Comparison of ENCODE assay signal across 11 mouse cellular contexts in genomic region chr7:64579887-64580286, GRCm38 (mm10).
A peak's percentile ranks its signal among the peaks of the same experiment; 100 is the strongest.
DNase-seq lines count a peak whose midpoint lies in the region; ATAC-seq and TF ChIP-seq lines count a peak whose summit lies in the region.
"Had no signal": no experiment of that assay in that cellular context is flagged by ENCODE, and none has a peak within 500 bp of the region (broad histone marks: within the 10 kb centered on the region; RNA-seq: fewer than 3 reads in every experiment).

No protein-coding gene starts in this region.

- no peak for TF ChIP-seq CTCF in midbrain, postnatal 0 days (IDR thresholded peaks at IDR 0.05)

- H3K9ac ChIP-seq in forebrain, embryonic 13.5 days, result no peak overlapping the region
- no peak overlapping the region for H3K9ac ChIP-seq in hindbrain, embryonic 15.5 days
- H3K9ac ChIP-seq in midbrain, postnatal 0 days (replicated peaks; ENCODE audit: low read length, poor library complexity, severe bottlenecking), result no peak overlapping the region
- H3K9ac ChIP-seq in liver, embryonic 11.5 days (ENCODE audit: low read depth, low read length), result no peak overlapping the region
- H3K9ac ChIP-seq: lung, embryonic 15.5 days had no signal

- DNase-seq in forebrain, embryonic 10.5 days (ENCODE audit: extremely low spot score, low spot score), result no peak
- peak; percentile 42 for DNase-seq in midbrain, postnatal 0 days (ENCODE audit: low spot score)
- no peak for DNase-seq in liver, embryonic 11.5 days (ENCODE audit: low spot score)
- DNase-seq in adrenal gland, postnatal 25 days, result no peak
- DNase-seq: cerebellum, adult 11 months; gastrocnemius, postnatal 25 days had no signal

- H3K36me3 ChIP-seq in forebrain, embryonic 10.5 days (replicated peaks), result no peaks in the 10 kb centered on the region
- 0 out of 2 replicates have a peak, but pooled peaks cover 3% of the 10 kb centered on the region for H3K36me3 ChIP-seq in forebrain, embryonic 13.5 days (ENCODE audit: poor library complexity, severe bottlenecking)
- no peaks in the 10 kb centered on the region for H3K36me3 ChIP-seq in hindbrain, embryonic 15.5 days
- H3K36me3 ChIP-seq in midbrain, postnatal 0 days (ENCODE audit: insufficient read depth, low read length), result no peaks in the 10 kb centered on the region
- H3K36me3 ChIP-seq in liver, embryonic 11.5 days (ENCODE audit: control insufficient read depth, insufficient read depth, low read length), result no peaks in the 10 kb centered on the region
- H3K36me3 ChIP-seq: lung, embryonic 15.5 days had no signal

- no peak overlapping the region for H3K4me3 ChIP-seq in forebrain, embryonic 10.5 days
- H3K4me3 ChIP-seq in forebrain, embryonic 13.5 days, result no peak overlapping the region
- H3K4me3 ChIP-seq in hindbrain, embryonic 15.5 days, result no peak overlapping the region
- H3K4me3 ChIP-seq in midbrain, postnatal 0 days (ENCODE audit: low read depth, low read length), result no peak overlapping the region
- H3K4me3 ChIP-seq in liver, embryonic 11.5 days (ENCODE audit: low read depth, low read length), result no peak overlapping the region
- H3K4me3 ChIP-seq: lung, embryonic 15.5 days; megakaryocyte, embryonic 14.5 days had no signal

- WGBS in forebrain, embryonic 10.5 days, result 47% methylated on average over 4 of the region's 4 CpGs
- 16% methylated on average over 4 of the region's 4 CpGs for WGBS in forebrain, embryonic 13.5 days
- 18% methylated on average over 4 of the region's 4 CpGs for WGBS in hindbrain, embryonic 15.5 days
- 20% methylated on average over 4 of the region's 4 CpGs for WGBS in midbrain, postnatal 0 days
- 82% methylated on average over 4 of the region's 4 CpGs for WGBS in liver, embryonic 11.5 days

- peak; percentile 72 for ATAC-seq in forebrain, embryonic 13.5 days
- peak; percentile 49 for ATAC-seq in hindbrain, embryonic 15.5 days (ENCODE audit: low FRiP score, low read depth)
- ATAC-seq in midbrain, postnatal 0 days (ENCODE audit: low FRiP score), result no peak
- ATAC-seq in erythroid progenitor cell, adult 5-6 weeks (replicated peaks; ENCODE audit: low FRiP score, poor library complexity, severe bottlenecking), result no peak
- no peak for ATAC-seq in liver, embryonic 11.5 days (replicated peaks; ENCODE audit: low FRiP score)

- H3K4me2 ChIP-seq in forebrain, embryonic 13.5 days, result no peak overlapping the region
- no peak overlapping the region for H3K4me2 ChIP-seq in hindbrain, embryonic 15.5 days
- no peak overlapping the region for H3K4me2 ChIP-seq in midbrain, postnatal 0 days (ENCODE audit: low read depth, low read length, poor library complexity, severe bottlenecking)
- H3K4me2 ChIP-seq in liver, embryonic 11.5 days, result no peak overlapping the region
- H3K4me2 ChIP-seq: lung, embryonic 15.5 days had no signal

- H3K9me3 ChIP-seq in forebrain, embryonic 10.5 days, result no peaks in the 10 kb centered on the region
- H3K9me3 ChIP-seq in forebrain, embryonic 13.5 days (replicated peaks), result no peaks in the 10 kb centered on the region
- no peaks in the 10 kb centered on the region for H3K9me3 ChIP-seq in hindbrain, embryonic 15.5 days
- no peaks in the 10 kb centered on the region for H3K9me3 ChIP-seq in midbrain, postnatal 0 days (ENCODE audit: low read length)
- no peaks in the 10 kb centered on the region for H3K9me3 ChIP-seq in liver, embryonic 11.5 days (ENCODE audit: control insufficient read depth, low read length)
- H3K9me3 ChIP-seq: lung, embryonic 15.5 days had no signal

- peaks cover 28% of the 10 kb centered on the region for H3K4me1 ChIP-seq in forebrain, embryonic 10.5 days
- H3K4me1 ChIP-seq in forebrain, embryonic 13.5 days, result peaks cover 49% of the 10 kb centered on the region
- H3K4me1 ChIP-seq in hindbrain, embryonic 15.5 days (replicated peaks), result peaks cover 27% of the 10 kb centered on the region
- H3K4me1 ChIP-seq in midbrain, postnatal 0 days (ENCODE audit: insufficient read depth, low read length), result 0 out of 2 replicates have a peak, but pooled peaks cover 3% of the 10 kb centered on the region
- no peaks in the 10 kb centered on the region for H3K4me1 ChIP-seq in liver, embryonic 11.5 days (replicated peaks; ENCODE audit: control insufficient read depth, insufficient read depth, low read length)
- H3K4me1 ChIP-seq: lung, embryonic 15.5 days; megakaryocyte, embryonic 14.5 days had no signal

- peak overlapping the region; percentile 69; the same call in 1 of the 2 replicates for H3K27ac ChIP-seq in forebrain, embryonic 10.5 days
- H3K27ac ChIP-seq in forebrain, embryonic 13.5 days, result peak overlapping the region; percentile 81
- H3K27ac ChIP-seq in hindbrain, embryonic 15.5 days (replicated peaks), result peak overlapping the region; percentile 34
- 0 out of 2 replicates have a peak overlapping the region, but pooled peaks have one; percentile 34 for H3K27ac ChIP-seq in midbrain, postnatal 0 days (ENCODE audit: low read depth, low read length)
- H3K27ac ChIP-seq in liver, embryonic 11.5 days (ENCODE audit: low read depth, low read length), result no peak overlapping the region
- H3K27ac ChIP-seq: lung, embryonic 15.5 days had no signal

- H3K27me3 ChIP-seq in forebrain, embryonic 10.5 days (ENCODE audit: poor library complexity, severe bottlenecking), result no peaks in the 10 kb centered on the region
- no peaks in the 10 kb centered on the region for H3K27me3 ChIP-seq in forebrain, embryonic 13.5 days
- H3K27me3 ChIP-seq in hindbrain, embryonic 15.5 days, result no peaks in the 10 kb centered on the region
- no peaks in the 10 kb centered on the region for H3K27me3 ChIP-seq in midbrain, postnatal 0 days (ENCODE audit: insufficient read depth, low read length)
- no peaks in the 10 kb centered on the region for H3K27me3 ChIP-seq in liver, embryonic 11.5 days (replicated peaks; ENCODE audit: control insufficient read depth, insufficient read depth, low read length)
- H3K27me3 ChIP-seq: lung, embryonic 15.5 days; megakaryocyte, embryonic 14.5 days had no signal

Comparison
In these comparisons a context has a peak if more than half of its experiments do, and no peak if none do; other contexts are left out.
1. ATAC-seq: peak in forebrain, embryonic 13.5 days (single experiment) and hindbrain, embryonic 15.5 days (single experiment); none in midbrain, postnatal 0 days (single experiment), erythroid progenitor cell, adult 5-6 weeks (single experiment) and liver, embryonic 11.5 days (single experiment).